Mouse (Mus musculus) layer of hippocampus, postnatal 10 days (tissue): Measurements from ENCODE around the gene Clcn6. TPM values are rescaled to one million over a fixed set of nuclear protein-coding genes. Genes with fewer than 3 reads are reported as not detected.

Experiments used
- DNase-seq, 2 experiments: peaks; one replicate each; pipeline ENCODE4 v3.0.0; 2021; ENCODE audit warnings: low spot score in 2 of 2
- total RNA-seq, 2 experiments: library from RNA; stranded (reverse); gene quantifications; 2 replicates each; pipeline ENCODE4 v1.2.3; 2021

Gene Clcn6
- total RNA-seq, 2 experiments from 2014 or later = 67.8 to 70.3 TPM

DNA sequence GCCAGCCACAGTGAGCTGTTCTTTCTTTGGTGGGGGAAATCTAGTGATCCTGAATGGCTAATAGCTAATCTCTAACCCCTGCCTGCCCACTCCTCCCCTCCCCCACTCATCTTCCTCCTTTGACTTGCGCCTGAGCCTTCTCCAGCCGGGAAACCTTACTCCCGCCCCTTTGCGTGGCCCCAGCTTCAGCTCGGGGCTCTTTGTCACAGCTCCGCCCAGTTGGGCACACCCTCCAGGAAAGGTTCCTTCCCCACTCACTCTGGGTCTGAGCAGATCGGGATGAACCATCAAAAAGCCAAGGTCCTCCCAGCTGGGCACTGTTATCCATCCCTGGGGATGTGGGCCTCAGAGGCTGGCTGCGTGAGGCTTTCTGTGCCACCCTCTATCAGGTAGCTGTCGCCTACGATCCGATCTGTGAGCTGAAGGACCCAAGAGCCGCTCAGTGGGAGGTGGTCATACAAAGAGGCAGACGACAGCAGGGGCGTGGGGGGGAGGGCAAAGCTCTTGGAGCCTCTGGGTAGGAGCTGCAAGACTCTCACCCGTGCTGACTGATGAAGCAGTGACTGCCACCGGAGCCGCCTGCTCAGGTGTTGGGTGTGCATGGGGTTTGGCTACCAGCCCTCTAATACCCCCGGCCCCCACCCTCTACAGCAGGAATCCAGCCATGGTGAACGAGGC, 2.5 kb upstream of the Clcn6 start:
- no peak for DNase-seq

DNA sequence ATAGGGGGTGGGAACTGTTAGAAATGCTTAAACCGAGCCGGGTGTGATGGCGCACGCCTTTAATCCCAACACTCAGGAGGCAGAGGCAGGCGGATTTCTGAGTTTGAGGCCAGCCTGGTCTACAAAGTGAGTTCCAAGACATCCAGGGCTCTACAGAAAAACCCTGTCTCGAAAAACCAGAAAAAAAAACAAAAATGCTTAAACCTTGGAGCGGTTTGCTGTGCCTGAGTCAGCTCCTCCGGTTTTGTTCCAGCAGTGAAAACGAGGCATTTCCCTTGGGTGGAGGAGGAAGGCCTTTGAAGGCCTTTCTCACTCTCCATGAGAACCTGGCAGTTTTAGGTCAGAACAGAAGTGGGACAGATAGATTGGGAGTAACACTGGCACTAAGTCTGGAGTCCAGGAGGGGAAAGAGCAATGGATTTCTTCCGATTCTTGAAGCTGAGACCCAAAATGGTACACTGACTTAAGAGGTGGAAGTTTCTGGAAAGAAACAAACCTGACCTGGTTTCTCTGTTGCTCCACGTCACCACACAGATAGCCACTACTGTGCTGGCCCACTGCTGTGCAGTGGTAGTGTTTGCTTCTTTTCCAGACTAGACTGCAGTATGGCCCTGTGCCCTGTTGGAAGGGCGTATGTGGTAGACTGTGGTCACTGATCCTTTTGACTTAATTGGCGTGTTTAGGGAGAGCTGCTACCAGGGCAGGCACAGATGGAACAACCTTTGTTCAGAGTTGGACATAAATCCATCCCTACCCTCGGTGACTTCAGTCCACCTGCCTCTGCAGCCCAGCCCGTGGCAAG, 1.6 kb upstream of the Clcn6 start:
- no peak for DNase-seq

DNA sequence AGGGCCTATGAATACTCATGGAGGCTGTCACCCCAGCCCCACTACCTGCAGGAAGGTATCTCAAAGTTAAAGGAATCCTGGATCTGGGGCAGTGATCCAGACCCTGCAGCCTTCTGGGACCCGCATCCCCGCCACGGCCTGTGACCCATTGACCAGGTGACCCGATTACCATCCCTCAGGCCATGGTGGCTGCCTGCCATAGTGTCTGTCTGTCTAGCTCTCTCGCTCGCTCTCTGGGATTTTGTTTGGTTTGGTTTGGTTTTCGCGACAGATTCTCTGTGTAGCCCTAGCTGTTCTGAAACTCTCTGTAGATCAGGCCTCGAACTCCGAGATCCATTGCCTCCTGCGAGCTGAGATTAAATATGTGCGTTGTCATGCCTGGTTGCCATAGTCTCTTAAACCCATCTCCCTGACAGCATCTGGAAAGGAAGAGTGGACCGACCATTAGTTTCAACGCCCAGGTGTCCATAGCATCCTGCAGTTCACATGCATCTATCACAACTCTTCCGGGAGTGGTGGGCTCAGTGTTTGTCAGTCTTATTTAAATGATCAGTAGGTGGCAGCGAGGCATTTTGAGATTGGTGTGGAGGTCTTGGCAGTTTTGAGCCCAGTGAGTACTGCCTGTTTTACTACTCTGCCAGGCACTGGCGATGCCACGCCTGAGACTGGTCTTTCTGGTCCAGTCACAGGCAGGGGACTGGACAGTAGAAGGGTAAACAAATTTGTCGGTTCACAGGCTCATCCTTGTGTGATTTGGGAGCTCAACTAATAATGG, 820 bp upstream of the Clcn6 start:
- no peak for DNase-seq

DNA sequence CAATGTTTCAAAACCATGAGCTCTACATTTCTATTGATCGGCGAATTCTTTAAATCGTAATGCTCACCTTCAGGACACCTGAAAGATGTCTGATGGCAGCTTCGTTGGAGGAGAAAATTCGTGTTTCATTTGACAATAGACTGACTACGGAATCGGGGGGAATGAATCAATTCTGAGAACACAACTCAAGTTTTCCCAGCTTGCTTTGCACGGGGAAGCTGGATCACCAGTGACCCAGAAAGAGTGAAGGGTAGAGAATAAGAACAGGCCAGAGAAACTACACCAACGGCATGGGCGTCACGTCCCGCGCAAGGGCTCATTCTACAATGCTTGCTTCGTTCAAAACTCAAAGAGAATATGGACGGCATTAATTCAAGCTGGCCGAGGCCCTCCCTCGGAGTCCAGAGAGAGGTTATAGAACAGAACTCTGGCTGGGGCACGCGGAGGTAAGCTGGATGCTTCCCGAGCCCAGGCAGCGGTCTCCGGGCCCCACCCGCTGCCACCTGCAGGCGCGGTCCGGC, 482 bp downstream of the Clcn6 start:
- DNase-seq = no peak

DNA sequence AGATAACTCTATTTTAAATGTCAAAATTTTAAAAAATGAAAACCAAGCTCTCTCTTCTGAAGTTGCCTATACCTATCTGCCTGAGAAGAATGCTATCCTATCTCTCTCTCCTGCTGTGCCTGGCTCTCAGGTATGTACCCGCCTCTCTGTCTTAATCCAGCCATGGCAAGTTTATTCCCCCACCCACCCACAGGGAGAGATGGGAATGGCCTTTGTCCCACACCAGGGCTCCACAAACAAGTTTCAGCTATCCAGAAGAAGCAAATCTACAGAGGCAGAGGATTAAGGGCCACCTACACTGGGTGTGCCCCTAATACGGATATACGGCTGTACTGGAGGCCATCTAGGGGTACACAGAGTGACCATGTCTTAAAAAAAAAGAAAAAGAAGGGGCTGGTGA, 3.2 kb downstream of the Clcn6 start:
- DNase-seq = no peak

DNA sequence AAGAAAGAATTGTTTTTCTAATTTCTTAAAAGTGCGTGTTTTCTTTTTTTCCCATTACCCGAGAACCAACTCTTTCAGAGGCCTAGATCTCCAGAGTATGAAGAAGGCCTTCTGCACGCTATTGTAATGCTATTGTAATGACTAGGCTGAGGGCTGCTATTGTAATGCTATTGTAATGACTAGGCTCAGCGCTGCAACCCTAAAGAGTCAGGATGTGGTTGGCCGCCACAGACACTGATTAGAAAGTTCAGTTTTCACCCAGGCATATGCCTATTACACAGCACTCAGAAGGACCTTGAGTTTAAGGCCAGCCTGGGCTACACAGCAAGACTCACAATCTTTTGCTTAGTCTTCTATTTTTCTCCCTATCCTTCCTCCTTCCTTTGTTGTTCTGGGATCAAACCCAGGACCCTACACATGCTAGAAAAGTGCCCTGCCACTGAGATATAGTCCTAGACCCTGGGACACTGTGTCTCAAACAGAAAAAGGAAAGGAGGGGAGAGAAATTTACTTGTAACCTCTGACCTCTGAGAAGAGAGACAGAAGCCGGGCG, 4.7 kb downstream of the Clcn6 start:
- no peak for DNase-seq

DNA sequence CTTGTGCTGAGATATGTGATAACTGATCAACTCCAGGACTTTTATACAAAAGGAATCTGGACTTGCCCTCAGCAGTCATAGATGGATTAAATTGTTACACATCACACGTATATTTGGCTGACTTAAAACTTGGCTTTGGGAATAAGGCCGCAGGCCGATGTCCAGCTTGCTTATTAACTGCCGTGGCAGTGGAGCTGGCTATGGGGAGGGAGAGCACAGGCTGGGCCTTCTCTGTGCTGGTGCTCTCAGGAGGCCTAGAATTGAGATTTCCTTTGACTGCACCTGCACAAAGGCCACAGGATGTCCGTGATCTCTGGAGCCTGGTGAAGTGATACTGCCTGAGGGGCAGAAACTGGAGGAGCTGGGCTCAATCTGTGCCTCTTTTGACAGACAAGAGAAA, 8.1 kb downstream of the Clcn6 start:
- no peak for DNase-seq

DNA sequence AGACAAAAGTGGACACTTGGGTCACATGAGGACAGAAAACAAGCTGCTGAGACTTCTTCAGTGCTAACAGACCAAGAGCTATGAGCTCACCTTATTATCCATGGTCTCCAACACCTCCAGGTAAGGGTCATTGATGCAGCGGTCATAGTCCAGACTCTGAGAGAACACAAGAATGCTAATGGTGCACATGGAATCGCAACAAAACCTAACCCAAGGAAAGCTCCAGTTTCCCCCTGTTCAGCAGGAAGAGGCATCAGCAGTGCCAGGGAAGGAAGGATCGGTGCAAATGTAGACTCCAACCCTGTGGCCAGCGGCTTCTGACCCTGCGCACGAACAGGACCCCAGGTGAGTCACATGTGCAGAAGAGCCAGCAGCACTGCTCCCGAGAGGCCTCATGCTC, 9.3 kb downstream of the Clcn6 start:
- no peak for DNase-seq

DNA sequence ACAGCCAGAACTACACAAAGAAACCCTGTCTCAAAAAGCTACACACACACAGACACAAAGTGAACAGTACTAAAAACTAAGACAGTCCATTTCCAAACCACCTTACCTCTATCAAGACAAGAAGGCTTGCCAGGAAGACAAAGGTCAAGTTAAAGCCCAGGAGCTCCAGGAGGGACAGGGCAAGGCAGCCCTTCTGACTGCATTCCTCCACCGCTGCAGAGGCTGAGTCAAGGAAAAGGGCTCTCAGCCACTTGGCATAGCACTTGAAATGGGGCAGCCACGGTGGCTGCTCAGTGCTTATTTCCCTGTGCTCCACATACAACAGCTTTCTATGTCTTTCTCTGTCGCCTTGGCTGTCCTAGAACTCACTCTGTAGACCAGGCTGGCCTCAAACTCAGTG, 14.6 kb downstream of the Clcn6 start:
- DNase-seq = no peak

DNA sequence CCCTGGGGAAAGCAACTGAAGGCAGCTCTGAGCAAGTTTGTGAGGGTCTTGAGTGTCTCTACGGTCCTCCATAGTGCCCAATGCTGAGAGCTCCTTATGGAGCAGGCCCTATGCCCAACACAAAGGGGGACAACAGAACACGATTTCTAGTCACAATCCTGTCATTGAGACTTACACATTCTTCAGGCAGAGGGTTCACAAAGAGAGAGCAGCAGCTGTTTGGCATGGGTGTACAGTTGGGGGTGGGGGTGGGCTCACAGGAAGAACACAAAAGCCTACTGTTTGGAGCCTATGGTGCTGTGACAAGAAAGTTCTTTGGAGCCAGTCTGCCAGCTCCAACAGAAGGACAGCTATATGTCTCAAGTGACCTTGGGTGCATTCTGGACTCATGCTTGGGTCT, 20.2 kb downstream of the Clcn6 start:
- no peak for DNase-seq

DNA sequence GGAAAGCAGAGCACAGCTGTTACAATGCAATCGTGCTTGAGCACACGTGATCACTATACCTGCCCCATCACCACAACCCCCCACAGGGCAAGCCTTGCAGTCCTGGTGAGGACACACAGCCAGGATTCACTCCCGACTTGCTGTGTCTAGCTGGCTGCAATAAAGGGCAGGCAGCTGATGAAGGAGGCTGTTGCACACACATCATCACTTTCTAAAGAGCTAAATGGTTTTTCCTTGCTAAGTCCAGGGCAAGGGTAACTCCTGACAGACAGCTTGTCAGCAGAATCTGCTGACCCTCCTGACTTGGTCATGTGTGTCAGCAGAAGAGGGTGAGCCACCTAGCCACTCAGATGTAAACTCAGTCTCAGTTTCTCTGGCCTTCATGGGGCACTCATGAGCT, 21.6 kb downstream of the Clcn6 start:
- no peak for DNase-seq

DNA sequence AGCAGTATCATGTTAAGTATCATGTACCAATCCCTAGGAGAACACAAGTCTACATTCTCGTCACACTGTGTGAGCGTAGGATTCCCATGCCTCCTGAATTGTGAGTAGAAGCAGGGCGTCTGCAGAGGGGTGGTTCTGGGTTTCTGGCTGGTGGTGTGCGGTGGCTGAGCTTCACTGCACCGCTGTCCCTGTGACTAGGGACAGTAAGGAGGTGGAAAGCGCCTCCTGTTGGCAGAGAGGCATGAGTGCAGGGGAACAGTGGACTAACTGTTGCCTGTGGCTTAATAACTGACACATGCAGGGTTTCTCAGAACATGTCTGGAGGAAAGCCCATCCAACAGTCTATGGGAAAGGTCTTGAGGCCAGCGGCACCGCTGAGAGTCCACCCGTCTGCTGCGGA, 23.2 kb downstream of the Clcn6 start:
- DNase-seq = peak; percentile 31 to 38

DNA sequence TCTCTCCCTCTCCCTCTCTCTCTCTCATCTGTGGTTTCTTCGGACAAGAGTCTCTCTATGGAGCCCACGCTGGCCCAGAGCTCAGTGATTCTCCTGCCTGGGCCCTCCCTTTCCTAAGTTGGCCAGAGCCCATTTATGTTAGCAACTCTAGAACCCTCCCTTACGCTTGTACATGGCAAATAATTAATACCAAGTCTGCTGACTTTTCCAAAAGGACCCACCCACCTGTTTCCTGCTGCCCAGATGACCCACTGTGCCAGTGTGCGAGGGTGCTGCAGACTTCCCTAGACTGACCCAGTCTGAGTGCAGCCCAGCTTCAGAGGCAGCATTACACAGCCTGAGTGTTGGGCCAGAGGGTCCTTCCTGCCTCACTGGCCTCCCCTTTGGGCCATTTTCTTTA, 26.4 kb downstream of the Clcn6 start:
- no peak for DNase-seq

DNA sequence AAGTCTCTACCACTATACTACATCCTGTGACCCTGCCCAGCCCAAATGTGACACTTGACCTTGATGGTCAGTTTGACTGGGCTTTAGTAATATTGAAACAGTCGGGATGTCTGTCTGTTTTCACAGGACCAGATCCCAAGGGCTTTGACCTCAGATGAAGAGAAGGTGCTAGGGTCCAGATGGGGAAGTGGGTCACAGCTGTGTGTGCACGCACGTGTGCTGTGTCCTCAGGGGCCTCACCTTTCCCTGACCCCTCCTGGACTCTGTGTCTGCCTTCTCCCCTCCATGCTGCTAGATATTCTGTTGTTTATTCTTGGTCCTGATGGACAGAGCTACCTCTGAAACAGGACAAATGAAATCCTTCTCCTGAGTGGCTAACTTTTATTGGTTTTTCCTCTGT, 27.3 kb downstream of the Clcn6 start:
- no peak for DNase-seq

DNA sequence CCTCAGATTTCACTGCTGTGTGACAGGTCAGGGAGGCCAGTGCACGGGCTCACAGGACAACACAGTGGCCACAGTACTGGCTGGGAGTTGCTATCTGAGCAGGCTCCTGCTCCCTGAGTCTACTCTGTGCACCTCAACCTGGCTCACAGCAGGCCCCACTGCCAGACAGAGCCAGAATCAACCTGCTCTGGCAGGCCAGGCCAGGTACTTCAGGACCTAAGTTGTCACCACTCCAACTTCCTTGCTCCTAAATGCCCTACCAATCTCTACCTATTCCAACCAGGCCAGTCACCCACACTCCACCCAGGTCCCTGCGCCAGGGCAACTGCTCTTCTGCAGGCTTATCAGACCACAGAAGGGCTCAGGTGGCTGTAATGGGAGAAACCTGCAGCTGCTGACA, 29.0 kb downstream of the Clcn6 start:
- no peak for DNase-seq

DNA sequence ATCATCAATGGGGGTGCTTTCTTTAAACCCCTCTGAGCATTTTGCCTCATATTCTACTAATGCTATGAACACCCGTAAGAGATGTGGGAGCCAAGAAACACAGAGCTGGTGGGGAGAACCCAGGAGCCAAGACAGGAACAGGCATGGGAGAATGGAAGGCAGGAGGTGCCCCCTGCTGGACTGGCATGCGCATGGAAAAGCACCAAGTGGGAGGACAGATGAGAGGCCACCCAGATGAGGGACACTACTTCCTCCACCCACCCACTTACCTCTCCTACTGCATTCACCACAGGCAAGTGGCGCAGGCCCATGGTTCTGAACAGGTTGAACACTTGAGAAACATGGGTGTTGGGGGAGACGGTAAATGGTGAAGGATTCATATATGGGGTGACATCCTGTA, 30.2 kb downstream of the Clcn6 start:
- peak; percentile 73 to 74 for DNase-seq

DNA sequence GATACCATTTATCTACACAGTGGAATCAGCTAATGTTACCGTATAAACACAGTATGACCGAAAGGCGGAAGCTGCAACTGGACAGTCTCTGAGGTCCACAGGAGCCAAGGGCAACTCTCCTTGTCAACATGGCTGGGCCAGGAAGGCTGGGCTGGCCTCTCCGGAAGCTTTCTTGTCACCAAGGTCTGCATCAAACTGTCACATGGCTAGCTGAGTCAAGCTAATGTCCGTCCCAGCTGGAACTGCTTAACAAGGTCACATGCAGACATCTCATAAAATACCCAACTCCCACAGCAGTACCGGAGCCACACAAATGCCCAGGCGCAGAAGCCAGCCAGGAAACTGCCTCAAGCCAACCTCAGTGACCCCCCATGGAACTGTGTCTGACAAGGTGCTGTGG, 34.3 kb downstream of the Clcn6 start:
- DNase-seq = no peak

DNA sequence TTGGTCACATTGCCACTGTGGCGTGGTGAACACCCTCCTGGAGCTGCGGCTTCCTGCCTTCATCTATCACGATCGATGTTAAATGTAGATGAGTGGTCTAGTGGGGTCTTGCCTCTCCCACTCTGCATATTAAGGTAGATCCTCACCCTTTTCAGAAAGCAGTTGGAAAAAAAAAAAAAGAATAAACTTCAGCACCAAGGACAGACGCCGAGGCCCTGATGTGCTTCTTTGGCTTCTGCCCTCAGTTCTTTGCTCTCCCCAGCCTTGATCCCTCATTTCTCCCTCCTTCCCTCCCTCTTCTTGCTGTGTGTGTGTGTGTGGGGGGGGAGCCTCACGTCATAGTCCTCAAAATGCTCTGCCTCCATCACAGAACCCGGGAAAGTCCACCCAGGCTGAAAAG, 36.8 kb downstream of the Clcn6 start:
- no peak for DNase-seq

DNA sequence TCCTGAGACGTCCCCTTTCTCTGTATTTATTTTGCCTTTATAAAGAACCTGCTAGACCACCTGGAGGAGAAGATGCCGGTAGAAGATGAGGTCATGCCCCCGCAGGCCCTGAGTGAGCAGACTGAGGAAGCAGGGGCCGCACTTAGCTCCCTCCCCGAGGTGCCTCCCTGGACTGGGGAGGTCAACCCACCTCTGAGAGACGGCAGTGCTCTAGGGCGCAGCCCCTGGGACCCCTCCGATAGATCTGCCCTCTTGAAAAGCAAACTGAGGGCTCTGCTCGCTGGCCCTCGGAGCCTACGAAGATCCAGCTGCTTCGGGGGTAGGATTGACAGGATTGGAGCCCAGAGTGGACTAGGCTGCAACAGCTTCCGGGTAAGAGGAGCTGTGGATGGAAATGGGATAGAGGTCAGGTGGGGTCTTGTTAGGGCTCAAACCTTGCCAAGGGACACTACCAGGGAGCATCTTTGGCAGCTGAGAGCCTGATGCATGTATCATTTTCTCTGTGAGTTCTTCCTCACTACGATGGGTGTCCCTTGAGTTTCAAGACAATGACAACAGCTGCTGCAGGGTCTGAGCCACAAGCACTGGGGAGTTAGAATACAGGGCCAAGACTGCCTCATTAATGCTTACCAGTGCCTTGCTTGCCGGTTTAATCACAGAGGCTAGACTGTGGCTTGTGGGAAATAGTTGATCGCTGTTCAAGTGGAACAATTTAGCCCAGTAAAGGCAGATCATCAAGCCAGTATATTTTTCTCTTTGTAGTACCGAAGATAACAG, 37.4 kb downstream of the Clcn6 start:
- DNase-seq = no peak

DNA sequence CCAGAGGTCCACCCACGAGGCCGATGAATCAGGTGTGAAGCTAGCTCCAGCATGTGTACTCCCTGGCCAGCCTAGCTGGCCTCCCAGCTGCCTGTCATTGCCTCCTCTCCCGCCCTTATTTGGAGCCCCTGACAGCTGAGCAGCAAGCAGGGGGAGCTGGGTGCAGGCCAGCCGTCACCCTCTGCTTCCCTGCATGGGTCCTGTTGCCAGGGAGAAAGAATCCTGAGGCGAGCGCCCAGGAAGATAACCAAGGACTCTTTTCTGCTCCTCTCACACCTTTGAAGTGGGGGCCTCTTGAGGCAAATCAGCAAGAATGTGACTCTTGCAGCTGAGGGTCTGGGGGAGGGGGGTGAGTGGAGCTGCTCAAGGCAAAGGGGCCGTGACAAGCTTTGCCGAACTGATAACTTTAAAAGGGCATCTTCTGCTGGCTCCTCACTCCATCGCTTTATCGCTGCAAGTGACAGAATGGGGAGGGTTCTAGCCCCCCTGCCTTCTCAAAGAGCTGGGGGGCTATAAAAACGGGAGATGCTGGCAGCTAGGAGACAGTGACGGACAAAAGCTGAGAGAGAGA, 38.3 kb downstream of the Clcn6 start, which contains the start of gene Nppa:
Gene Nppa, plus strand, starts transcription at position 521 of the 571 bp plus-strand sequence.
- peak; percentile 41 to 55 for DNase-seq
